Mouse (Mus musculus): Measurements from ENCODE around the gene Arid3c.
A peak's percentile ranks its signal among the peaks of the same experiment; 100 is the strongest.
"Not testable (repeated sequence)": the region's sequence is repeated elsewhere in the genome, so short reads cannot be mapped to it uniquely, and the experiment has no call there.

Gene Arid3c

DNA sequence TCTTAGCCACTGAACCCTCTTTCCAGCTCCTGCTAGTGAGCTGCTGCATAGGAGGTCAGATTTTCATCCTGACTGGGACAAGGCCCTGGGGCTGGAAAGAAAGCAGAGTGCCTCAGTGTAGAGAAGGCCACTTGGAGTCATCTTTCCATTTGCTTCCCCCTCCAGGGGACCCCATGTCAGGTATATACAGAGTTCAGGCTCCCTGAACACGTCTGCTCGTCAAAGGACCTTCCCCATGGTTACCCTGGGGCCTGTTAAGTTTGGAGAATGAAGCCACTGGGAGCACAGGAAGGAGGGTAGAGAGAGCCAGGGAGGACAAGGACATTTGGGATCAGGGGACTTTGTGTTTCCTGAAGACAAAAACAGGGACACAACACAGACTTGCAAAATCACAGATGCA, 28.7 kb downstream of the Arid3c start:
- not testable (repeated sequence) for DNase-seq

DNA sequence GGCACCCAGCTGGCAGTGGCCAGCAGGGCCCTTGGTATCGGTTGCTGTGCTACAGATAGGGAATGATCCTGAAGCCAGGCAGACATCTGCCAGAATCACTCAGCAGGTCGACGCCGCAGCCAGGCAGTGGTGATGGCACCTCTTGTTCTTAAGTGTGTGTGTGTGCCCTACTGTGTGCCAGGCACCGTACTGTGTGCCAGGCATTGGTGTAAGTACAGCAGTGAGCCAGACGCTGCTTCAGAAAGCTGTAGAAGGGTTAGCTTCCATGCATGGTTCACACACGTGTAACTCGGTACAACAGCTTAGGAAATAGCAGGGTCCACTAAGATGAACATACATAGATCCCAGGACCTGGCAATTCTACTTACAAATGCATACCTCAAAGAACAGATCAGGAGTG, 30.7 kb downstream of the Arid3c start:
- DNase-seq = not testable (repeated sequence)

DNA sequence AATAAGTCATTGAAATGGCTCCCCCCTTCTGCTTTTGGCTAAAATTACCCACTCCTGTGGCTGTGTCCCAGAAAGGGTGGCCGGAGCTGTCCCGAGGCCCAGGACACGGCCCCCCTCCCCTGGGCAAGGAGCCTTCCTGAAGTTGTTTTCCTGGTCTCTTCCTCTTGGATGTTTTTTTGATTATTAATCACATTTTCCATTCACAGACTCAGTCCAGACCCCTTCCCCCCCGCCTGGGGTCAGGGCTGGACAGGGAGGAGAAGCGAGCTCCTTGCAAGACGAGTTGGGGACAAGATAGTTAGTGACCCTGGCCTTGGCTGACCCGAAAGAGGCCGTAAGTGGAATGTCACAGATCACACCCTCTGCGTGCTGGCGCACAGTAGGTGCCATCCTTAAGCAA, 31.2 kb downstream of the Arid3c start, which contains the start of gene Il11ra1:
Il11ra1 (plus strand) TSS at position 207 of the 400 bp plus-strand sequence.
- DNase-seq = not testable (repeated sequence)

DNA sequence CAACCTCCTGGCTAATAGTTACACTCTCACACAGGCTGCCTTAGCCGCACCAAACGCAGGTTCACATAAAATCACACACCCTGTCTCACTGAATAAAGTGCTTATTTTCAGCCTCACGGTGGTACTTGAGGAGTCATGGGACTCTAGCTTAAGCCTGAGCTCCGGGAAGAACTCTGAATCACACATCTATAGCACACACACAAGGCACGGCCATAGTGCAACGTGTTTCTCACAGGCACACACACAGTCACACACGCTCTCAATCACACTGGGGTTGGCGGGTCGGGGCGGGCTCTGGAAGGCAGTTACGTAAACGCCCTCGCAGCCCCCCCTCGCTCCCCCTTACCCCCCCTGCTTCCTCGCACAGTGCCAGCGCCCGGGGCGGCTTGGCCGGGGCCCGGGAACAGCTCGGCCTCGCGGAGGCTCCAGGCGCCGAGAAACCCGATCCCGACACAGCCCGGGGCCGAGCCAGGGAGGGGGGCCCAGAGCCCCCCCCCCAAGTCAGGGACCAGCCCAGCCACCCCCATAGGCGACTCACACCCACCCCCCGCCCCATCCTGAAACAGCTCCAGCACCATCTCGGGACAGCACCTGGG, 32.4 kb downstream of the Arid3c start:
- DNase-seq = peak; percentile 67 to 79

DNA sequence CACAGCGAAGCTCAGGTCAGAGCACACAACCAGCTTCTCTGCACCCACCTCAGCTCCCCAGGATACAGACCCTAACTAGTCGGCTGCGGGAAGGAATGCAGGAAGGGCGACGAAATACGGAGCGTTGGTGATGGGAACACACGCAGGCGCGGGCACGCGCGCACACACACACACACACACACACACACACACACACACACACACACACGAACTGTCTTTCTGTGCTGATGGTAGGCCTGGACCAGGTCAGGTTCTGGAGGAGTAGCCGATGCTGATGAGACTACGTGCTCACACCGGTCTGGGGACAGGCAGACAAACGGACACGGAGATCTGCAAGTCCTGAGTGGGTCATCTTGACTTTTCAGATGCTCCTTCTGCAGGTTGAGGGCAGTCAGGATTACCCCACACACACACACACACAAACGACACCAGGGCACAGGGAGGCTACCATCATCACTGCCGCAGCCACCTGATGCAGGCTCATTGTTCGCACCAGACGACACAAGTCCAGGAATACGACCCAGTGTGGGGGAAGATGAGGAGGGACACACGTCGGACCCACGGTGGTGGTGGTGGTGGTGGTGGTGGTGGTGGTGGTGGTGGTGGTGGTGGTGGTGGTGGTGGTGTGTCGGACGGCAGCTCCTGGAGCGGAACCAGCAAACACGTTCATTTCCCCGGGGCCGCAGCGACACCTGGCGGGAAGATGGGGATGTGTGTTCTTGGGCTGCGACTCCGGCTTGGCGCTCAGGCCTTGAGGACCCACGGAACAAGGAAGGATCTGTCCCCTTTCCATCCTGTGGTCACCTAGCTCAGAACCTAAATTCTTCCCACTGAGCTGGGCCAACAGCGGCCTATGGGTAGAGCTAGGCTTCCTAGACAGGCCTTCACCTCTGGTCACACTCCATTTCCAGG, 33.8 kb downstream of the Arid3c start, which contains the start of gene Cntfr:
Cntfr (minus strand) TSS at position 160 of the 912 bp plus-strand sequence.
- DNase-seq = peak; percentile 85 to 94

DNA sequence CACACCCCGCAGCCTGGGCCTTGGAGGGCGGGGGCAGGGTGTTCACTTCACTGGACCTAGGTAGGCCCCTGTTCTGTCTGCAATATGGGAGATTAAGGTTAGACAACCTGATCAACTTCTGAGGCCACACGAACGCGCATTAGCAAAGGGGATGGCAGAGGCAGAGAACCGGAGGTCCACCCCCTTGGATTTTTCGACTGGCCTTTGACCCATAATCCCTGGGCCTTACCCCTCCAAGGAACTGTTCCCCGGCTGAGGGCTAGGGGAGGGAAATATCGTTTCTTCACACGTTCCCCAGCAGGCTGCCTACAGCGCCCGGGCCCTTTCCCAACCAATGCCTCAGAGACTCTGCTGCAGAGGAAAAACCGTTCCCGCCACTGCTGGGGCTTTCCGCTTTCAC, 34.5 kb downstream of the Arid3c start:
- not testable (repeated sequence) for DNase-seq

DNA sequence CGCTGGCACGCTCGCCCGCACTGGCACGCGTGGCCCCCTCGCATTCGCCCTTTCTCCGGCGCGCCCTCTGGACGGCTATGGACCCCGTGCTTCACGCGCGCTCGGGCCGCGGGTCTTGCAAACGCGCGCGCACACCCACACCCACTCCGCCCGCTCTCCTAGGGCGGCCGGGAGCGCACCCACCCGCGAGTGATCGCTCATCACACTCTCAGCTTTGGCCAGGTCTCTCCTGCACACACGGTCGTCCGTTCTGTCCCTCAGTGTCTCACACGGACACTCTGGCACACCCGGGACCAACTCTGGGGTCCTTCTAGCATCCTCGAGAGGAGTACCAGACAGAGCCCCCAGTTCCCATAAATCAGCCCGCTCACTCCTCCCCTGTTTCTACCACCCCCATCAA, 35.1 kb downstream of the Arid3c start:
- DNase-seq = peak in 1 of 2 experiments; percentile 49

DNA sequence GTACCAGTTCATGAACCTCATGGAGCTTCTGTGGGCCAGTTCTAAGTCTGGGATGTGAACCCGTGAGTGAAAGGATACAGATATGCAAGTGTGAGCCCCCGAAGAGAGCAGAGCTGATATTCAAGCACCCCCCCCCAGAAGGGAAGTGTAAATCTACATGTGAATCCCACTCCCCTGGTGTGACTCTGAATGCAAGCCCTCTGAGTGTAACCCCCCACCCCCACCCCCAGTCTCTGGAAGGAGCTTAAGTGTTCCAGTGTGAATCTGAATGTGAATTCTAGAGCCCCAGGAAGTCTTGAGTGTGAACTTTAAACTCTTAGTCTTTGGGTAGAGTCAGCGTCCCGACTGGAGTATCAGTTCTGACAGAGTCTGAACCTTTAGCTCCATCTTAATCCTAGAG, 37.4 kb downstream of the Arid3c start:
- DNase-seq = not testable (repeated sequence)

DNA sequence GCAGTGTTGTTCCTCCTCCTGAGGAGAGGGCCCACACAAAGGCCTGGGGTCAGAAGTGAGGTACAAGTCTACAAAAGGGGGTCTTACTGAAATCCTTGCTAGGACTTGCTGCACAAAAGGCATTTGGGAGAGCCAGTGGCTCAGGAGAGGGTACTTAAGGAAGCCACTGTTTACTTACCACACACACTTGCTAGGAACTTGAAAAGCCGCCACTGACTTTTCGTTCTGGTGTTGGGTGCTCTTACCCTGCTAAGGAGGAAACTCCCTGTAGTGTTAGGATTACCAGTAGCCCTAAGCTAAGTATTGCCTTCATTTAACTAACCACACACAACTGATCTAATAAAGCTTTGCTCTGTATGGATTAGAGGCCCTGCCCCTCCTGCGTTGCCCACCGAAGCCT, 40.9 kb downstream of the Arid3c start:
- not testable (repeated sequence) for DNase-seq

DNA sequence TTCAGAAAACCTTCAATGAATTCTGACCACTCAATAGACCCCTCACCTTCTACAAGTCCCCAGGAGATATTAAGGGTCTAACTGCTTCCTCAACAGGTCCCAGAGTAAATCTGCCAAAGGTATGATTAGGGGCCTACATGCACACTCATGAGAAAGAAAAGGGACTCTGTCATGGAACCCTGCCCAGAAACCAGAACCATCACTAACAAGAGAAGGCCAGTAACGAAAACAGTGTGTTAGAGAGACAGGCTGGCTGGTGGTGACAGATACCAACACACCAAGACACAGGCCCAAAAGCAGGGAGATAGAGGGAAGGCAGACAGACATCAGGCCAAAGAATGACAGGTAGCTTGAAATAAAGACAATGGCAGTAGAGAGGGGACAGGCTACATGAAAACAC, 42.4 kb downstream of the Arid3c start:
- not testable (repeated sequence) for DNase-seq

DNA sequence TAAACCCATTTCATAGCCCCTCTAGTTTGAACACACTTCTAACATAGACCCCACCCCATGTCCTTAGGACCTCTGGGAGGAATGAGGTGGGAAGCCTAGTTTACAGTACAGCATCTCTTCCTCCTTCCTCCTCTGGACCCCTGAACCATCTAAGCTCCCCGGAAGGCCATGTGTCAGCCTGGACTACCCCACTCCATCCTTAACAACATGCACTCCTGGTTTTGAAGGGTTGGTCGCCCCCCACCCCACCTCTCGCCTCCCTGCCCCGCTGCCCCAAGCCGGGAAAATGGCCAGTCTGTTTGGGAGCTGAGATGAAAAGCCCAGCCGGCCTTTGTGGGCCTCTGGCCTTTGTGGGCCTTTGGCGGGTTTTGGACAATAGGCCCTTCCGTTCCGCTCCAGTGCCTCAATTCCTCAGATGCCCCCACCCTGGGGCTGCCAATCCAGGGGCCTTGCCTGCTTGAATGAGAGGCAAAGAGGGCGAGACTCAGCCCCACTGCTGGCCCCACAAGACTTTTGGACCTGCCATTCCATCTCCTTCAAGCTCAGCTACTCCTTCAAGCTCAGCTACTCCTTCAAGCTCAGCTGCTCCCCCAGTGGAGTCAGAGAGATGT, 45.0 kb downstream of the Arid3c start:
- DNase-seq = not testable (repeated sequence)

DNA sequence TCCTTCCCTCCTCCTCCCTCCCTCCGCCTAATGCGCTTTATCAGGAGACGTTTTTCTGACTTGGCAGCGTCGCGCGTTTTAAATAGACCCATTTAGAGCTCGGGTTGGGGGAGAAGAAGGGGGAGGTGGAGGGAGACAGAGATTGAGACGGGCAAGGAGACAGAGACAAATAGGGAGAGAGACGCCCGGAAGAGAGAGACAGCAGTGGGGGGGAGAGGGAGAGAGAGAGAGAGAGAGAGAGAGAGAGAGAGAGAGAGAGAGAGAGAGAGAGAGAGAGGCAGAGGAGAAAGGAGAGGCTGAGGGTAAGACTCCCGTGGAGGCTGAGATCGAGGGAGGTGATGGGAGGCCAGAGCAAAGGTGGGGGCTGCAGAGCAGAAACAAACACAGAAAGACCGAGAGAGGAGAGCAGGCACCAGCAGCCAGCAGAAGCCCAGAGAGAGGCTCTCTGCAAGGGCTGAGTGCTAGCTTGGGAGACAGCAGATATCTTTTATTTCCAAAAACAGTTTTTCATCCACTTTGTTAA, 46.0 kb downstream of the Arid3c start:
- DNase-seq = not testable (repeated sequence)

DNA sequence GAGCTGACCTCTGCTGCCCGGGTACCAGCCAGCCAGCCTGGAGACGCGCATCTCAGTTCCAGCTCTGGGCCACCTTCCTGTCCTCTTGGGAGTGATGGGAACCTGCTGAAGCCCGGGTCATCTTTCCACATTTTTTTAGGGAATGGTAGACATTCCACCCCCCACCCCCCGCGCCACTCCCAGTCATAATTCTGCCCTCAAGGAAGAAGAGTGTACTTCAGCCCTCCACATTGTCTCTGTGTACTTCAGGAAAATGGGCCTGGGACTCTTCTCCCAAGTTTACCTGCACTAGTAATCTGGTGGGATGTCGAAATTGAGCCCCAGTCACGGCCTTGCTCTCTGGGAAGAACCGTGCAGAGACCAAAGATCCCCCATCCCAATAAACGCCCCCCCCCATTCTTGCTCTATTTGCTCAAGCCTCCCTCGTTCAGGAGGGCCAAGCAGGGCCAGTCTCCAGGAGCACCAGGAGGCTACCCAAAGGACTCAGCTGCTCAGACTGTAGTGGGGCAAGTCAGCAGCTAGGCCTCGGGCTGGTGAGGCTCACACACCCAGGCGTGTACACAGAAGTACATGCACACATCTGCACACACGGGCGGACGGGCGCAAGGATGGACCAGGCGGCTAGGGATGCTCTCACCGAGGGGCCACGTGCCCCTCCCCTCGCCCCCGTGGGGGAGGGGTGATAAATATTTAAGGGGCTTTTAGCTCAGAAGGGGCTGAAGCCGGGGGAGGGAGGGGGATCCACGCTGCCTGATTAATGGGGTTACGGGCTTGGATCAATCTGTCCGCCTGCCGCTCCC, 46.6 kb downstream of the Arid3c start:
- DNase-seq = not testable (repeated sequence)

DNA sequence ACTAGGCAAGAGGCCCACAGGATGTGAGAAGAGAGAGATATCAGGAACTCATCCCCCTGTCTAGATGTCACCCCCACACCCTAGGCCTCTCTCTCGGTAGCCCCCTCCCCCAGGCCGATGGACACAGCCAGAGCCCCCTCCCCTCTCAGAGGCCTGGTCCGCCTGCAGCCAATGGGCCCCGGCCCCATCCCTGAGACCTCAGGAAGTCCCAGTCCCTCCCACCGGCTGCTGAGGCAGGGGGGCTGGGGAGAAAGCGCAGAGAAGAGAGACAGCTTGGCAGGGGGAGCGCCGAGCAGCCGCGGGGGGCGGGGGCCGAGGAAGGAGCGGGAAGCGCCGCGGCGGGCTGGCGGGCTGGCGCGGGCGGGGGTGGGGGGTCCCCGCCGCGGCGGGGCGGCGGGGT, 47.6 kb downstream of the Arid3c start:
- DNase-seq = not testable (repeated sequence)

DNA sequence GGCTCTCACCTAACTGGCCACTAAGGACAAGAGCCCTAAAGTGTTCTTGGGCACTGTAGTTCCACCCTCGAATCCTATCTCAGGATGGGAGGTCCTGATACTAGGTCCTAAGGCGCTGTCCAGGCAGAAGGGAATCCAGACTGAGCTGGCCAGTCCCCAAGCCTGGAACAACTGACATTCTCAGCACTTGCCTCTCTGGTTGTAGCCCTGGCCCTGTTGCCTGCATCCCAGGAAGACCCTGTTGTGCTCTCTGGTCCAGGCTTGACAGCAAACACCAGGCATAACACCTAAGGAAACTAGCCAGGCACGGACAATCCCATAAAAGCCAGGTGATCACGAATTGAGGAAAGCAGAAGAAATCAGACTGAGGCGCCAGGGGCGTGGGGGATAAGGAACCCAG, 48.2 kb downstream of the Arid3c start:
- DNase-seq = peak in 1 of 2 experiments; percentile 46

DNA sequence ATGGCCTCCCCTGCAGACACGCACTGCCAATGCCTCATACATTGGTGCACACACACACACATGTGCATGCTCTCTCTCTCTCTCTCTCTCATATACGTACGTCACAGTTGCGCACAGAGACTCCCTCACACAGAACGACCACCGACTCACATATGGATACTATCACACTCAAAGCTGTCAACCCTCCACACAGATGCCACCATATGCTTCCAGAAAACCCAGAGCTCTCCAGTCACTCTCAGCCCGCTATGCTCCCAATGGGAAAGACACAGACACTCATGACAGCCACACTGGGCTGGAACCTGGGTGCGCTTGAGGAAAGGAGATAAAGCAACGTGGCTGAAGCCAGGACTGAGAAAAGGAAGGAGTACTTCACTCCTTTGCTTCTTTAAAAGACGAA, 49.0 kb downstream of the Arid3c start:
- DNase-seq = no peak

DNA sequence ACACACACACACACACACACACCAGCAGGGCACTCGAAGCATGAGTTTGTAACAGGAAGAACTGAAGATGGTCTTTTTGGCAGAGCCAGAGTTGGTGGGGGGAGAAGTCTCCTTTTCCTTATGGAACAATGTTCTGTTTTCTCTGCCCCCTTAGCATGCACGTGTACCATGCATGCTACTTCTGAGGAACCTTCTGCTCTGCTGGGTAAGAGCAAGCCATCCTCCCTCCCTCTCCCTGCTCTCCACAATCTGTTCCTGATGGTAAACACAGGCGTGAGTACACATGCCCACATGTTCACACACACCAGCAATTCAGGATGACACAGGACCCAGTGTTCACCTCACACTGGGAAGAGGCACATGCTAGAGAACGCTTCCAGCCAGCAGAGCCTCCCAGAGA, 49.8 kb downstream of the Arid3c start:
- peak; percentile 52 to 57 for DNase-seq

DNA sequence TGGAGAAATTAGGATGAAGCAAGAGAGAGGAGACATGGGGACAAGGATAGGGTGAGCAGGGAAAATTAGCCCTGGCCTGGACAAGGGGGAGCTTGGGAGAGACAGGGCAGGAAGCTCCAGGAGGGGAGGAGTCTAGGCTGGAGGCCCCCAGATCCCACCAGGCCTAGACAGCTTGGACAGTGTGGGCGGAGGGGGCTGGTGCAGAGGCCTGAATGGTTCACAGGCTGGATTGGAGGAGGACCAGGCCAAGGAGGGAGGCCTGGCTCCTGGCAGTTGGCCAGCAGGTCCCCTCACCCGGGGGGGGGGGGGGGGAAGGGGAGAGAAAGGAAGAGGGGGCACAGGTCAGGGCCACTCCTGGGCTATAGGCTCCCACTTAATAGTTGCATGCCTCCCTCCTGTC, 51.7 kb downstream of the Arid3c start:
- no peak for DNase-seq

DNA sequence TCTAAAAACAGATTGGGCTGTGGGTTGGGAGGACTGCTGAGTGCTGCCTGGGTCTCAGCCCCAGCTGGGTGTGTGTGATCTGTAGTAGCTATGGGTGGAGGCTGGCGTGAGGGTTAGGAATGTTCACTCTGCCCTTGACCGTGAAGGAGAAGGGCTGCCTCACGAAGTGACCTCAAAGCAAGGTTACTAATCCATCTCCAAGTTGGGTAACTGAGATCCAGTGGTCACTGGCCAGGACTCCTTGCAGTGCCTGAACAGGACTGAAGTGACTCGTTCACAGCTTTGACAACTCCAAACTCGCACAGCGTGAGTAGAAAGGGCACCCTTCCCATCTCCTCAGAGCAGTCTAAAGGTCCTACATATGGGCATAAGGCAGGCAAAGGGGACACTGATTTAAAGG, 52.1 kb downstream of the Arid3c start:
- no peak for DNase-seq

DNA sequence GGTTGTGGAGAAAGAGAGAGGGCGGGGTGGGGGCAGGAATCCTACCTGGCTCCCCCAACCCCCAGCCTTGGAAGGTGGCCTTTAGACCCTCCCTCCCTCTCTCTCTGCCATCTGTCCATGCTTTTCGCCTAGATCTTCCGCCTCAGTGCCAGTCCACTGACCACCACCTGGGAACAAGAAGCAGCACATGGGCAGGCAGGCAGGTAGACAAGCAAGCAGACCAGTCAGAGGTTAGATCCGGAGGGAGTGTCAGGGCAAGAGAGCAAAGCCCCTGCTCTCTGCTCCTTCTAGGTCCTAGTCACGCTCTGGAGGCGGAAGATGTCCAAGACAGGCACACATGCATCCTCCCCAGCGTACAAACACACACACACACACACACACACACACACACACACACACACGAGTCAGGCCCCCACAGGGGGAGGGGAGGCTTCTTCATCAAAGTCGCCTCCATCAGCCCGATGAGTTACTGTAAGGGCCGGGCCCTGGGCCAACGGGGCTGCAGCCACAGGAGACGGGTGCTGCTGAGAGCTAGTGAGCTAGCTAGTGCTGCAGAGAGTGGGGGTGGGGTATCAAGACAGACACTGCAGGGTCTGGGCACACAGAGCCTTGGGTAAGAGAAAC, 53.8 kb downstream of the Arid3c start:
- peak; percentile 69 to 72 for DNase-seq

DNA sequence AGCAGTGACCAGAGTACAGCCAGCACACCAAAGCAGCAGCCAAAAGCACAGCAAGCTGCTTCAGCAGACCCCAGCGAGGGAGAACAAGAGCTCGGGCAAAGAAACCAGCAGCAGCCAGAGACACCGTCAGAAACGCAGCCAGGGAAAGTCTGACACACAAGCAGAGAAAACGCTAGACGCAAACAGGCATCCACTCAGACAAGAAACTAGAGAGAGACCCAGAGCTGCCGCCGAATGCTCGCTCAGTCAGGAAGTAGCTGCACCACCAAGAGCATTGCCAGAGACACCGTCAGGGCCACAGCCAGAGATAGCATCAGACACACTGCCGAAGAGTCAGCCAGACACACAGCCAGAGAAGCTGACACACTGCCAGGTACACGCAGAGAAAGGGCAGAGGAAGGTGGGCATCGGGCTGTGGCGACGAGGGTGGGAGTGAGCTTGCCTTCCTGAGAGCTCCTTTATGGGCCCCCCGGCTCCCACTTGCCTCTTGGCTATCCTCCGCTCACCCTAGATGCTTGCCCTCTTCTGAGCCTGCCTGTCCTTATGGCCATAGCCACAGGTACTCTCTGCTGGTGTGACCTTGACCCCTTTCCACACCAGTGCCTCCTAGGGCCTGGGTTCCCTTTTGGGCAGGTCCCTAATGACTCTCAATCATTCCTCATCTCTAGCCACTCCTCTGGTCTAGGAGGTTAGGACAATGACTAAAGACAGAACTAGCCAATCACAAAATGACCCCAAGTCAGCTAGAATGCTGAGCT, 54.5 kb downstream of the Arid3c start:
- peak; percentile 55 to 65 for DNase-seq
